Mouse (Mus musculus): Measurements from ENCODE around the gene Gm11639. TPM values are rescaled to one million over a fixed set of nuclear protein-coding genes. Genes with fewer than 3 reads are reported as not detected.
A peak's percentile ranks its signal among the peaks of the same experiment; 100 is the strongest.

Gm11639 gene
- polyA plus RNA-seq (2015; fragmentation: Nextera tagmentation; extraction: Ambion mirVana), result 0.01 TPM in 1 of 2 replicates, not detected in the other

- 21% methylated on average over 23 of the region's 23 CpGs for WGBS
- peak; percentile 77 for ATAC-seq
- 0 out of 2 replicates have a peak within 1 kb of the TSS, but pooled peaks have one; percentile 1 for H3K4me3 ChIP-seq (replicated peaks)
Observed at GRCm38 (mm10) chr11:104685548-104685947, at the start of gene Gm11639. Gene Gm11639 (plus strand): TSS chr11:104685707.

GRCm38 (mm10) chr11:104637010-104637409 is 48.5 kb upstream of the Gm11639 start:
- H3K27me3 ChIP-seq (replicated peaks), result no peaks in the 10 kb centered on the region
- H3K9me3 ChIP-seq, result no peaks in the 10 kb centered on the region
- 91% methylated on average over 14 of the region's 14 CpGs for WGBS
- ATAC-seq, result no peak
- H3K4me3 ChIP-seq (replicated peaks), result no peak overlapping the region
- no peaks in the 10 kb centered on the region for H3K4me1 ChIP-seq (replicated peaks)
- H3K9ac ChIP-seq, result no peak overlapping the region
- no peaks in the 10 kb centered on the region for H3K36me3 ChIP-seq
- no peak overlapping the region for H3K4me2 ChIP-seq (replicated peaks)
- no peak overlapping the region for H3K27ac ChIP-seq

More at GRCm38 (mm10) chr11:104685548-104685947, at the start of gene Gm11639:
- Histone ChIP-seq H3K27me3 (replicated peaks) (no peaks in the 10 kb centered on the region), H3K36me3 (no peaks in the 10 kb centered on the region), H3K27ac (no peak within 1 kb of the TSS), H3K4me1 (replicated peaks) (no peaks in the 10 kb centered on the region), H3K4me2 (replicated peaks) (peak within 1 kb of the TSS; percentile 38), H3K9me3 (no peaks in the 10 kb centered on the region), H3K9ac (no peak within 1 kb of the TSS)

- no peak for ATAC-seq
- H3K9ac ChIP-seq, result no peak overlapping the region
- H3K4me2 ChIP-seq (replicated peaks), result no peak overlapping the region
- no peaks in the 10 kb centered on the region for H3K9me3 ChIP-seq
- no peaks in the 10 kb centered on the region for H3K36me3 ChIP-seq
- no peaks in the 10 kb centered on the region for H3K27me3 ChIP-seq (replicated peaks)
- H3K27ac ChIP-seq, result no peak overlapping the region
- 72% methylated on average over 5 of the region's 5 CpGs for WGBS
- H3K4me1 ChIP-seq (replicated peaks), result no peaks in the 10 kb centered on the region
- H3K4me3 ChIP-seq (replicated peaks), result no peak overlapping the region
Observed at GRCm38 (mm10) chr11:104638006-104638405, 47.5 kb upstream of the Gm11639 start.

GRCm38 (mm10) chr11:104638906-104639305 is 46.6 kb upstream of the Gm11639 start:
- no peaks in the 10 kb centered on the region for H3K4me1 ChIP-seq (replicated peaks)
- WGBS, result 76% methylated on average over 2 of the region's 2 CpGs
- H3K4me2 ChIP-seq (replicated peaks), result no peak overlapping the region
- no peaks in the 10 kb centered on the region for H3K27me3 ChIP-seq (replicated peaks)
- no peaks in the 10 kb centered on the region for H3K36me3 ChIP-seq
- no peak overlapping the region for H3K27ac ChIP-seq
- H3K9ac ChIP-seq, result no peak overlapping the region
- H3K9me3 ChIP-seq, result no peaks in the 10 kb centered on the region
- no peak overlapping the region for H3K4me3 ChIP-seq (replicated peaks)
- ATAC-seq, result no peak

GRCm38 (mm10) chr11:104639634-104640033 is 45.9 kb upstream of the Gm11639 start:
- H3K27ac ChIP-seq, result no peak overlapping the region
- no peaks in the 10 kb centered on the region for H3K9me3 ChIP-seq
- no peaks in the 10 kb centered on the region for H3K4me1 ChIP-seq (replicated peaks)
- no peaks in the 10 kb centered on the region for H3K27me3 ChIP-seq (replicated peaks)
- no peaks in the 10 kb centered on the region for H3K36me3 ChIP-seq
- H3K4me2 ChIP-seq (replicated peaks), result no peak overlapping the region
- H3K4me3 ChIP-seq (replicated peaks), result no peak overlapping the region
- 78% methylated on average over 9 of the region's 9 CpGs for WGBS
- no peak for ATAC-seq
- no peak overlapping the region for H3K9ac ChIP-seq

- Histone ChIP-seq H3K9ac (no peak overlapping the region), H3K4me2 (replicated peaks) (no peak overlapping the region), H3K9me3 (no peaks in the 10 kb centered on the region), H3K27ac (no peak overlapping the region), H3K4me3 (replicated peaks) (no peak overlapping the region), H3K4me1 (replicated peaks) (no peaks in the 10 kb centered on the region), H3K36me3 (no peaks in the 10 kb centered on the region), H3K27me3 (replicated peaks) (no peaks in the 10 kb centered on the region)
- ATAC-seq, result no peak
- WGBS, result 76% methylated on average over 10 of the region's 10 CpGs
Observed at GRCm38 (mm10) chr11:104640894-104641293, 44.6 kb upstream of the Gm11639 start.

DNA sequence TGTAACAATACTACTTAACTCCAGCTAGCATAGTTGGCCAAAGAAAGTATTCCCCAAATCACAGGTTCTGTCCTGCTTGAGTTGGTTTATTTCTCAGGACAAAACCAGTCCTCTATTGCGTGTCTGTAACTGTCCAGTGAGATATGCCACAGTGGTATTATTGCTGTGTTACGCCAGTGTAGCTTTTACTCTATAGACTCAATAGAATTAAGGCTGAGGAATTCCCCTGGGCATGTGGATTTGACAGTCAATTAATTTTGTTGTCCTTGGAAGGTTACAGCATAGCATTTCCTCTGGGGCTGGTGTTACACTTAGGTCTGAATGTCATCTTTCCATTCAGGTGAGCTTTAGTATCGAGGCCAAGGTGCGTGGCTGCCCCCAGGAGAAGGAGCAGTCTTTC is 42.3 kb upstream of the Gm11639 start:
- H3K9me3 ChIP-seq, result no peaks in the 10 kb centered on the region
- H3K36me3 ChIP-seq, result no peaks in the 10 kb centered on the region
- no peaks in the 10 kb centered on the region for H3K27me3 ChIP-seq (replicated peaks)
- no peak overlapping the region for H3K4me2 ChIP-seq (replicated peaks)
- H3K9ac ChIP-seq, result no peak overlapping the region
- H3K4me3 ChIP-seq (replicated peaks), result no peak overlapping the region
- no peaks in the 10 kb centered on the region for H3K4me1 ChIP-seq (replicated peaks)
- no peak overlapping the region for H3K27ac ChIP-seq
- WGBS, result 80% methylated on average over 4 of the region's 4 CpGs
- ATAC-seq, result no peak

GRCm38 (mm10) chr11:104645402-104645801 is 40.1 kb upstream of the Gm11639 start:
- 97% methylated on average over 6 of the region's 6 CpGs for WGBS
- Histone ChIP-seq H3K4me2 (replicated peaks) (no peak overlapping the region), H3K4me1 (replicated peaks) (no peaks in the 10 kb centered on the region), H3K9ac (no peak overlapping the region), H3K27ac (no peak overlapping the region), H3K9me3 (no peaks in the 10 kb centered on the region), H3K4me3 (replicated peaks) (no peak overlapping the region), H3K27me3 (replicated peaks) (no peaks in the 10 kb centered on the region), H3K36me3 (no peaks in the 10 kb centered on the region)
- ATAC-seq, result no peak

- no peak for ATAC-seq
- H3K9me3 ChIP-seq, result no peaks in the 10 kb centered on the region
- no peak overlapping the region for H3K4me2 ChIP-seq (replicated peaks)
- H3K4me3 ChIP-seq (replicated peaks), result no peak overlapping the region
- no peaks in the 10 kb centered on the region for H3K27me3 ChIP-seq (replicated peaks)
- no peak overlapping the region for H3K9ac ChIP-seq
- WGBS, result 74% methylated on average over 4 of the region's 4 CpGs
- H3K4me1 ChIP-seq (replicated peaks), result no peaks in the 10 kb centered on the region
- H3K27ac ChIP-seq, result no peak overlapping the region
- no peaks in the 10 kb centered on the region for H3K36me3 ChIP-seq
Observed at GRCm38 (mm10) chr11:104646173-104646572, 39.3 kb upstream of the Gm11639 start.

GRCm38 (mm10) chr11:104646611-104647010 is 38.9 kb upstream of the Gm11639 start:
- Histone ChIP-seq H3K27me3 (replicated peaks) (no peaks in the 10 kb centered on the region), H3K4me1 (replicated peaks) (no peaks in the 10 kb centered on the region), H3K4me2 (replicated peaks) (no peak overlapping the region), H3K27ac (no peak overlapping the region), H3K36me3 (no peaks in the 10 kb centered on the region), H3K9me3 (no peaks in the 10 kb centered on the region), H3K4me3 (replicated peaks) (no peak overlapping the region), H3K9ac (no peak overlapping the region)
- 73% methylated on average over 4 of the region's 5 CpGs for WGBS
- ATAC-seq, result no peak

DNA sequence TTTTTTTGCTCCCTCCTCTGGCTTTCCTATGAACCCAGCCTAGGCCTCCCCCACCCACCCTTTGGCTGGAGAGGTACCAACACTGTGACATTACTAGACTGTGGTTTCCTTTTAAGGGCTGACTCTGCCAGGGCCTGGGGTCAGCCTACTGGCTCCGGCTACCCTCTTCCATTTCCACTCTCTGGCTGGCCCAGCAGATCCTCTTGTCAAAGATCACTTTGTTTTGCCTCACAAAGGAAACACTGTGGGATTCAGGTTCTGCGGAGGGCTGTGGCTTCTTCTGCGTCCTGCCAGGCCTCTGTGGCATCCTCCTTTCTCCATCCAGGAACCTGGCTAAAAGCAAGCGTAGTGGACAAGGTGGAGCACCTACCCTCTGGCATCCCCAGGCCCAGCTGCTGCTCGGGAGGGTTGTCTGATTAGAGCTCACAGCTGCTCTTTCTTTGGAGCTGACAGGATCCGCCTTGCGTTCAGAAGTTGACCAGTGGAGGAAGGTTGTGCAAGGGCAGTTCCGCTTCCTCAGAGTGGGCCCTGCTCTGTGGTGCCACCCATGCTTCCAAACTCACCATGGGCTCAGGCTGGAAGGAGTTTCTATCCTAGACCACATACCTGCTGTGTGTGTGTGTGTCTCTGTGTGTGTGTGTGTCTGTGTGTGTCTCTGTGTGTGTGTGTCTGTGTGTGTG is 38.2 kb upstream of the Gm11639 start:
- ATAC-seq, result no peak
- 73% methylated on average over 8 of the region's 8 CpGs for WGBS
- Histone ChIP-seq H3K4me2 (replicated peaks) (no peak overlapping the region), H3K9ac (no peak overlapping the region), H3K36me3 (no peaks in the 10 kb centered on the region), H3K4me3 (replicated peaks) (no peak overlapping the region), H3K4me1 (replicated peaks) (no peaks in the 10 kb centered on the region), H3K27me3 (replicated peaks) (no peaks in the 10 kb centered on the region), H3K27ac (no peak overlapping the region), H3K9me3 (no peaks in the 10 kb centered on the region)

- H3K27me3 ChIP-seq (replicated peaks), result no peaks in the 10 kb centered on the region
- H3K4me3 ChIP-seq (replicated peaks), result no peak overlapping the region
- 55% methylated on average over 3 of the region's 3 CpGs for WGBS
- H3K9me3 ChIP-seq, result no peaks in the 10 kb centered on the region
- H3K36me3 ChIP-seq, result no peaks in the 10 kb centered on the region
- H3K4me1 ChIP-seq (replicated peaks), result no peaks in the 10 kb centered on the region
- H3K27ac ChIP-seq, result no peak overlapping the region
- ATAC-seq, result no peak
- no peak overlapping the region for H3K9ac ChIP-seq
- no peak overlapping the region for H3K4me2 ChIP-seq (replicated peaks)
Observed at GRCm38 (mm10) chr11:104648571-104648970, 36.9 kb upstream of the Gm11639 start.

DNA sequence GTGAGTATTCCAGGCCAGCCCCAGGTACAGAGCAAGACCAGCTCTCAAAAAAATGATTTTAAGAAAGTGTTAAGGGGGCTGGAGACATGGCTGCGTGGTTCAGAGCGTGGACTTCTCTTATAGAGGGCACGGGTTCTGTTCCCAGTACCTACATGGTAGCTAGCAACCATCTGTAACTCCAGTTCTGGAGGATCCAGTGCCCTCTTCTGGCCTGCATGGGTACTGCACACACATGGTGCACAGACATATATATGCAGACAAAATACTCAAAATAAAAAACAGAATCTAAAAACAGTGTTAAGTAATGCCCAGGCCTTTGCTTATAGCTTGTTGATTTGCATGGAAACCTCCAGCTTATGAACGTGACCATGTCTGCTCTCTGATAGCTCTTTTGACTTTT is 24.9 kb upstream of the Gm11639 start:
- Histone ChIP-seq H3K36me3 (peaks cover 5% of the 10 kb centered on the region; the same call in 1 of the 2 replicates), H3K4me1 (replicated peaks) (0 out of 2 replicates have a peak, but pooled peaks cover 4% of the 10 kb centered on the region), H3K4me3 (replicated peaks) (no peak overlapping the region), H3K9ac (no peak overlapping the region), H3K4me2 (replicated peaks) (no peak overlapping the region), H3K27me3 (replicated peaks) (no peaks in the 10 kb centered on the region), H3K9me3 (no peaks in the 10 kb centered on the region), H3K27ac (no peak overlapping the region)
- no peak for ATAC-seq
- 93% methylated on average over 4 of the region's 4 CpGs for WGBS

Data from intestine, embryonic 15.5 days (tissue).